Mouse (Mus musculus) CD4-positive, CD25-positive, alpha-beta regulatory T cell, adult 4 months (primary cell): ENCODE data around the gene Zfp526. TPM values are rescaled to one million over a fixed set of nuclear protein-coding genes. Genes with fewer than 3 reads are reported as not detected.
A peak's percentile ranks its signal among the peaks of the same experiment; 100 is the strongest.

Source experiments
- ATAC-seq: one replicate; pipeline ENCODE4 v1.8.0; 2017
- polyA plus RNA-seq, 2 experiments: library from polyadenylated mRNA; unstranded; fragments of 100-300 nt; shearing (Covaris generic); gene quantifications; one replicate each; pipeline ENCODE4 v1.2.1; 2017

The Zfp526 gene
- polyA plus RNA-seq, 2 experiments from 2014 or later = 2.8 to 3.0 TPM

- ATAC-seq = no peak
Measured at GRCm38 (mm10) chr7:25269029-25269428, 47.8 kb downstream of the Zfp526 start.

- no peak for ATAC-seq
Measured at GRCm38 (mm10) chr7:25269545-25270271, 48.5 kb downstream of the Zfp526 start.

- no peak for ATAC-seq
Measured at GRCm38 (mm10) chr7:25270652-25271633, 49.7 kb downstream of the Zfp526 start.

GRCm38 (mm10) chr7:25271651-25272444 lies 50.6 kb downstream of the Zfp526 start:
- no peak for ATAC-seq

GRCm38 (mm10) chr7:25272445-25273258 lies 51.4 kb downstream of the Zfp526 start:
- ATAC-seq = no peak

- ATAC-seq = no peak
Measured at GRCm38 (mm10) chr7:25273259-25274241, 52.3 kb downstream of the Zfp526 start.

GRCm38 (mm10) chr7:25274571-25274970 lies 53.3 kb downstream of the Zfp526 start:
- peak; percentile 31 for ATAC-seq

- ATAC-seq = no peak
Measured at GRCm38 (mm10) chr7:25274996-25275395, 53.8 kb downstream of the Zfp526 start.

- no peak for ATAC-seq
Measured at GRCm38 (mm10) chr7:25275555-25276298, 54.5 kb downstream of the Zfp526 start.

Other genes with a start within 250 kb of the Zfp526 start
- 100 to 1,000 TPM; 187 to 237 TPM for gene Rabac1, start 248.7 kb upstream of the Zfp526 start, polyA plus RNA-seq
- 1 to 10 TPM; 2.3 TPM for gene Atp1a3, start 215.5 kb upstream of the Zfp526 start, polyA plus RNA-seq
- gene Grik5, start 149.1 kb upstream of the Zfp526 start, polyA plus RNA-seq = 1 to 10 TPM; 4.1 to 4.5 TPM
- gene Zfp574, start 148.9 kb upstream of the Zfp526 start, polyA plus RNA-seq = 10 to 100 TPM; 11.3 to 15.1 TPM
- gene Pou2f2, start 41.7 kb upstream of the Zfp526 start, polyA plus RNA-seq = 10 to 100 TPM; 25.9 to 29.4 TPM
- gene Dedd2, start 810 bp upstream of the Zfp526 start, polyA plus RNA-seq = 10 to 100 TPM; 23.6 to 29.8 TPM
- 10 to 100 TPM in 1 of 2 experiments, 1 to 10 TPM in 1; 8.9 to 11.3 TPM for gene Gsk3a, start 16.4 kb downstream of the Zfp526 start, polyA plus RNA-seq
- gene Erf, start 29.3 kb downstream of the Zfp526 start, polyA plus RNA-seq = under 1 TPM; 0.22 to 0.42 TPM
- gene Cic, start 46.3 kb downstream of the Zfp526 start, polyA plus RNA-seq = 10 to 100 TPM; 24.1 to 27.2 TPM
- gene Pafah1b3, start 76.6 kb downstream of the Zfp526 start, polyA plus RNA-seq = 10 to 100 TPM; 23.6 to 42.6 TPM
- not detected for gene Prr19, start 80.0 kb downstream of the Zfp526 start, polyA plus RNA-seq
- not detected for gene Tmem145, start 84.7 kb downstream of the Zfp526 start, polyA plus RNA-seq
- under 1 TPM; 0.10 to 0.11 TPM for gene Megf8, start 95.7 kb downstream of the Zfp526 start, polyA plus RNA-seq
- gene Cnfn, start 148.3 kb downstream of the Zfp526 start, polyA plus RNA-seq = not detected
- gene Lipe, start 177.3 kb downstream of the Zfp526 start, polyA plus RNA-seq = 10 to 100 TPM; 14.2 to 24.4 TPM
- gene Cxcl17, start 191.5 kb downstream of the Zfp526 start, polyA plus RNA-seq = not detected